Mouse (Mus musculus) brain, adult 2 months (tissue): ENCODE data around the gene Fcrlb.
"Not testable (repeated sequence)": the region's sequence is repeated elsewhere in the genome, so short reads cannot be mapped to it uniquely, and the experiment has no call there.

Experiments
- DNase-seq: peaks from one replicate; pipeline ENCODE4 v3.0.0; 2011; ENCODE audit warnings: low read depth, low spot score

The Fcrlb gene

GRCm38 (mm10) chr1:170912891-170913615 is at the start of gene Fcrlb:
Gene Fcrlb (minus strand): TSS chr1:170912941.
- no peak for DNase-seq

- peak; percentile 4 for DNase-seq
Observed at GRCm38 (mm10) chr1:170962301-170962700, 49.6 kb upstream of the Fcrlb start.

GRCm38 (mm10) chr1:170961101-170961500 is 48.4 kb upstream of the Fcrlb start:
- DNase-seq: no peak

GRCm38 (mm10) chr1:170959791-170960190 is 47.0 kb upstream of the Fcrlb start:
- no peak for DNase-seq

- no peak for DNase-seq
Observed at GRCm38 (mm10) chr1:170958225-170958624, 45.5 kb upstream of the Fcrlb start.

GRCm38 (mm10) chr1:170953192-170953591 is 40.5 kb upstream of the Fcrlb start:
- no peak for DNase-seq

GRCm38 (mm10) chr1:170950772-170951171 is 38.0 kb upstream of the Fcrlb start:
- no peak for DNase-seq

- DNase-seq: not testable (repeated sequence)
Observed at GRCm38 (mm10) chr1:170944908-170945307, 32.2 kb upstream of the Fcrlb start.

- DNase-seq: not testable (repeated sequence)
Observed at GRCm38 (mm10) chr1:170944151-170944550, 31.4 kb upstream of the Fcrlb start.

- peak; percentile 7 for DNase-seq
Observed at GRCm38 (mm10) chr1:170939255-170939654, 26.5 kb upstream of the Fcrlb start.

GRCm38 (mm10) chr1:170934383-170934782 is 21.6 kb upstream of the Fcrlb start:
- no peak for DNase-seq

- no peak for DNase-seq
Observed at GRCm38 (mm10) chr1:170933940-170934339, 21.2 kb upstream of the Fcrlb start.

GRCm38 (mm10) chr1:170933386-170933920 is 20.7 kb upstream of the Fcrlb start:
- DNase-seq: no peak

- DNase-seq: peak; percentile 8
Observed at GRCm38 (mm10) chr1:170932043-170932442, 19.3 kb upstream of the Fcrlb start.

- no peak for DNase-seq
Observed at GRCm38 (mm10) chr1:170929245-170929644, 16.5 kb upstream of the Fcrlb start.

GRCm38 (mm10) chr1:170928467-170928866 is 15.7 kb upstream of the Fcrlb start:
- DNase-seq: no peak

GRCm38 (mm10) chr1:170927378-170927777 is 14.6 kb upstream of the Fcrlb start, which contains the start of gene Fcrla:
Gene Fcrla (minus strand): TSS chr1:170927583.
- no peak for DNase-seq

- no peak for DNase-seq
Observed at GRCm38 (mm10) chr1:170926941-170927340, 14.2 kb upstream of the Fcrlb start.

GRCm38 (mm10) chr1:170924485-170924884 is 11.7 kb upstream of the Fcrlb start:
- DNase-seq: peak; percentile 18

GRCm38 (mm10) chr1:170919308-170919707 is 6.6 kb upstream of the Fcrlb start:
- DNase-seq: no peak

GRCm38 (mm10) chr1:170915657-170916056 is 2.9 kb upstream of the Fcrlb start:
- DNase-seq: no peak

GRCm38 (mm10) chr1:170911907-170912660 is 657 bp downstream of the Fcrlb start:
- no peak for DNase-seq

- peak; percentile 69 for DNase-seq
Observed at GRCm38 (mm10) chr1:170908341-170908740, 4.4 kb downstream of the Fcrlb start.
